Mouse (Mus musculus): ENCODE results near the gene Phkb.
"Not testable (repeated sequence)": the region's sequence is repeated elsewhere in the genome, so short reads cannot be mapped to it uniquely, and the experiment has no call there.

Gene Phkb

GRCm38 (mm10) chr8:85840657-85841488 is at the start of gene Phkb, which contains the start of gene Itfg1:
Phkb (plus strand) TSS chr8:85840959.
Itfg1 (minus strand) TSS chr8:85840921.
- peak; percentile 94 for DNase-seq

GRCm38 (mm10) chr8:85796392-85796791 is 44.4 kb upstream of the Phkb start:
- not testable (repeated sequence) for DNase-seq

GRCm38 (mm10) chr8:85800164-85800563 is 40.6 kb upstream of the Phkb start:
- DNase-seq, result no peak

- no peak for DNase-seq
Observed at GRCm38 (mm10) chr8:85801408-85801807, 39.4 kb upstream of the Phkb start.

- no peak for DNase-seq
Observed at GRCm38 (mm10) chr8:85813621-85814020, 27.1 kb upstream of the Phkb start.

GRCm38 (mm10) chr8:85839916-85840656 is 673 bp upstream of the Phkb start:
- DNase-seq, result no peak

- DNase-seq, result peak; percentile 6
Observed at GRCm38 (mm10) chr8:85841489-85841795, 683 bp downstream of the Phkb start.

- no peak for DNase-seq
Observed at GRCm38 (mm10) chr8:85845887-85846286, 5.1 kb downstream of the Phkb start.

GRCm38 (mm10) chr8:85854220-85855123 is 13.7 kb downstream of the Phkb start:
- no peak for DNase-seq

GRCm38 (mm10) chr8:85857227-85857896 is 16.6 kb downstream of the Phkb start:
- DNase-seq, result not testable (repeated sequence)

GRCm38 (mm10) chr8:85860612-85861011 is 19.9 kb downstream of the Phkb start:
- DNase-seq, result no peak

GRCm38 (mm10) chr8:85862381-85862780 is 21.6 kb downstream of the Phkb start:
- no peak for DNase-seq

GRCm38 (mm10) chr8:85871660-85872059 is 30.9 kb downstream of the Phkb start:
- peak; percentile 62 for DNase-seq

- DNase-seq, result no peak
Observed at GRCm38 (mm10) chr8:85877976-85878375, 37.2 kb downstream of the Phkb start.

- DNase-seq, result no peak
Observed at GRCm38 (mm10) chr8:85879624-85880023, 38.9 kb downstream of the Phkb start.

- DNase-seq, result no peak
Observed at GRCm38 (mm10) chr8:85884811-85885210, 44.1 kb downstream of the Phkb start.

GRCm38 (mm10) chr8:85897636-85898035 is 56.9 kb downstream of the Phkb start:
- no peak for DNase-seq

GRCm38 (mm10) chr8:85924991-85925390 is 84.2 kb downstream of the Phkb start:
- no peak for DNase-seq

GRCm38 (mm10) chr8:85925574-85925973 is 84.8 kb downstream of the Phkb start:
- DNase-seq, result no peak

GRCm38 (mm10) chr8:85926107-85926506 is 85.3 kb downstream of the Phkb start:
- DNase-seq, result no peak

- no peak for DNase-seq
Observed at GRCm38 (mm10) chr8:85936148-85936547, 95.4 kb downstream of the Phkb start.

GRCm38 (mm10) chr8:85937343-85937742 is 96.6 kb downstream of the Phkb start:
- no peak for DNase-seq

- DNase-seq, result no peak
Observed at GRCm38 (mm10) chr8:85944820-85945219, 104.1 kb downstream of the Phkb start.
